26 mouse cellular contexts compared by ENCODE assay signal in genomic region chr3:123305611-123306010, GRCm38 (mm10).
"Had no signal": no experiment of that assay in that cellular context is flagged by ENCODE, and none has a peak within 500 bp of the region (broad histone marks: within the 10 kb centered on the region; RNA-seq: fewer than 3 reads in every experiment).

No protein-coding gene starts in this region.

- H3K36me3 ChIP-seq: forebrain, embryonic 12.5 days had no signal

- DNase-seq: cerebellum, adult 9-10 months; cerebellum, adult 9-11 months; cerebellum, postnatal 10 days; cerebellum, postnatal 14 days; cerebellum, postnatal 25 days; cerebellum, postnatal 36 days; embryo, embryonic 11 days; forebrain, postnatal 0 days; gastrocnemius, adult 2 months; gastrocnemius, postnatal 10 days; gastrocnemius, postnatal 14 days; gastrocnemius, postnatal 25 days; gastrocnemius, postnatal 36 days; heart, adult 18-20 months; heart, adult 2 months had no signal

- H3K9ac ChIP-seq: embryonic facial prominence, embryonic 12.5 days; embryonic facial prominence, embryonic 13.5 days; embryonic facial prominence, embryonic 15.5 days; forebrain, embryonic 12.5 days; forebrain, embryonic 13.5 days; forebrain, embryonic 15.5 days; forebrain, postnatal 0 days had no signal

- H3K9me3 ChIP-seq: embryonic facial prominence, embryonic 12.5 days; embryonic facial prominence, embryonic 13.5 days; forebrain, embryonic 12.5 days; forebrain, embryonic 15.5 days had no signal

- H3K4me1 ChIP-seq: embryonic facial prominence, embryonic 10.5 days; embryonic facial prominence, embryonic 12.5 days; embryonic facial prominence, embryonic 13.5 days; embryonic facial prominence, embryonic 15.5 days; forebrain, embryonic 10.5 days; forebrain, embryonic 13.5 days; forebrain, embryonic 15.5 days had no signal

- ATAC-seq: forebrain, embryonic 13.5 days; forebrain, embryonic 14.5 days; forebrain, embryonic 15.5 days; forebrain, embryonic 16.5 days; forebrain, postnatal 0 days had no signal

- H3K27ac ChIP-seq: embryonic facial prominence, embryonic 10.5 days; embryonic facial prominence, embryonic 12.5 days; embryonic facial prominence, embryonic 13.5 days; embryonic facial prominence, embryonic 15.5 days; forebrain, embryonic 10.5 days; forebrain, embryonic 12.5 days; forebrain, embryonic 13.5 days; forebrain, embryonic 15.5 days; gastrocnemius, adult 2 months; heart, adult 2 months had no signal

- H3K4me2 ChIP-seq: embryonic facial prominence, embryonic 12.5 days; embryonic facial prominence, embryonic 13.5 days; embryonic facial prominence, embryonic 15.5 days; forebrain, embryonic 12.5 days; forebrain, embryonic 13.5 days; forebrain, embryonic 15.5 days had no signal

- H3K27me3 ChIP-seq: embryonic facial prominence, embryonic 12.5 days; embryonic facial prominence, embryonic 13.5 days; embryonic facial prominence, embryonic 15.5 days; forebrain, embryonic 12.5 days; forebrain, embryonic 13.5 days; forebrain, embryonic 15.5 days had no signal

- H3K4me3 ChIP-seq: embryonic facial prominence, embryonic 10.5 days; embryonic facial prominence, embryonic 12.5 days; embryonic facial prominence, embryonic 13.5 days; embryonic facial prominence, embryonic 15.5 days; erythroblast, embryonic 14.5 days; forebrain, embryonic 10.5 days; forebrain, embryonic 12.5 days; forebrain, embryonic 13.5 days; forebrain, embryonic 15.5 days; gastrocnemius, adult 2 months; heart, adult 2 months had no signal
